Mouse (Mus musculus) gastrocnemius, adult 18-20 months (tissue): ENCODE measurements around the gene 1700017B05Rik. TPM values are rescaled to one million over a fixed set of nuclear protein-coding genes. Genes with fewer than 3 reads are reported as not detected.
"Not testable (repeated sequence)": the region's sequence is repeated elsewhere in the genome, so short reads cannot be mapped to it uniquely, and the experiment has no call there.

Experiments
- DNase-seq: peaks from one replicate; pipeline ENCODE4 v3.0.0; 2021; ENCODE audit warnings: low spot score
- total RNA-seq, 2 experiments: library from RNA; stranded (reverse); gene quantifications; 2 replicates each; pipeline ENCODE4 v1.2.3; 2021

Gene 1700017B05Rik
- total RNA-seq, 2 experiments from 2014 or later: 2.9 to 4.0 TPM

- DNase-seq: no peak
These were observed 42.1 kb downstream of the 1700017B05Rik start for GRCm38 (mm10) chr9:57220356-57220755.

- DNase-seq: no peak
These were observed 42.9 kb downstream of the 1700017B05Rik start for GRCm38 (mm10) chr9:57219511-57219910.

- no peak for DNase-seq
These were observed 43.6 kb downstream of the 1700017B05Rik start for GRCm38 (mm10) chr9:57218776-57219175.

GRCm38 (mm10) chr9:57217220-57217619 is 45.2 kb downstream of the 1700017B05Rik start:
- DNase-seq: no peak

GRCm38 (mm10) chr9:57214500-57214899 is 47.9 kb downstream of the 1700017B05Rik start:
- DNase-seq: no peak

- no peak for DNase-seq
These were observed 49.8 kb downstream of the 1700017B05Rik start for GRCm38 (mm10) chr9:57212448-57213222.

- peak; percentile 12 for DNase-seq
These were observed 53.1 kb downstream of the 1700017B05Rik start for GRCm38 (mm10) chr9:57209316-57209715.

- DNase-seq: no peak
These were observed 55.5 kb downstream of the 1700017B05Rik start for GRCm38 (mm10) chr9:57206896-57207295.

- DNase-seq: not testable (repeated sequence)
These were observed 58.8 kb downstream of the 1700017B05Rik start for GRCm38 (mm10) chr9:57203571-57203970.

Other genes with a start within 250 kb of the 1700017B05Rik start
- 10 to 100 TPM; 15.3 to 17.3 TPM for gene Sin3a, start 190.6 kb downstream of the 1700017B05Rik start, total RNA-seq
- 10 to 100 TPM; 25.4 to 31.6 TPM for gene Man2c1, start 131.9 kb downstream of the 1700017B05Rik start, total RNA-seq
- gene Neil1, start 114.3 kb downstream of the 1700017B05Rik start, total RNA-seq: 1 to 10 TPM; 5.8 to 6.2 TPM
- 10 to 100 TPM; 26.6 to 29.1 TPM for gene Commd4, start 104.3 kb downstream of the 1700017B05Rik start, total RNA-seq
- gene Trcg1, start 26.1 kb downstream of the 1700017B05Rik start, total RNA-seq: not detected
- 1 to 10 TPM; 6.5 to 7.9 TPM for gene Ppcdc, start 177.5 kb upstream of the 1700017B05Rik start, total RNA-seq
- gene Scamp5, start 205.4 kb upstream of the 1700017B05Rik start, total RNA-seq: 1 to 10 TPM in 1 of 2 experiments, under 1 TPM in 1; 0.98 to 1.2 TPM
- gene Rpp25, start 241.4 kb upstream of the 1700017B05Rik start, total RNA-seq: not detected